Mouse (Mus musculus): ENCODE measurements around the gene Gm5039. TPM values are rescaled to one million over a fixed set of nuclear protein-coding genes. Genes with fewer than 3 reads are reported as not detected.
"Not testable (repeated sequence)": the region's sequence is repeated elsewhere in the genome, so short reads cannot be mapped to it uniquely, and the experiment has no call there.

The Gm5039 gene
- not detected in 2 replicates for polyA plus RNA-seq (2015; fragmentation: Nextera tagmentation; extraction: Ambion mirVana)

- H3K4me1 ChIP-seq (ENCODE audit: control insufficient read depth, insufficient read depth, low read length); H3K4me2 ChIP-seq (ENCODE audit: low read depth, low read length); H3K4me3 ChIP-seq (ENCODE audit: low read length); H3K9me3 ChIP-seq (replicated peaks; ENCODE audit: control insufficient read depth, low read length); ATAC-seq (replicated peaks; ENCODE audit: extremely low read depth, insufficient read depth, low FRiP score); H3K27ac ChIP-seq (ENCODE audit: low read length); H3K27me3 ChIP-seq (ENCODE audit: control insufficient read depth, insufficient read depth, low read length); H3K36me3 ChIP-seq (ENCODE audit: control insufficient read depth, insufficient read depth); H3K9ac ChIP-seq (ENCODE audit: low read length): not testable (repeated sequence)
- 73% methylated on average over 2 of the region's 2 CpGs for WGBS
Measured at GRCm38 (mm10) chr12:88323926-88324325, at the start of gene Gm5039. TSS of gene Gm5039 (minus strand) at chr12:88324026.

DNA sequence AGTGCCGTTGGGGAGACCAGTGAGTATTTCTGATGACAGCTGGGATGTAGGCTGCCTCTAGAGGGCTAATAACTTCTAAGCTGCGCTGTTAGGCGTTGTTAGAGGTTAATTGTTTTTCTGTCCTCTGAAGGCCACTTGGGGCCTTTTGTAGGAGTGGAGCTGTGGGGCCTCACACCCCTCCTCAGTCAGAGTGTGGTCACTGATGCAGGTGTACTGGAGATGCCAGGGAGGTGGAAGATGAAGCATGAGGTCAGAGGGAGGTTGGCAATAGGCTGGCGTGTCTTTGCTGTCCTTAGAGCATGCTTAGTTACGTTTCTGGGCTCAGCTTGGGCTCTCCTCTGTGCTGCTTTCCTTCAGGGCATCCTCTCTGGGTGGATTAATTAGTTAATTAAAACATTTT lies 48.2 kb upstream of the Gm5039 start:
- Histone ChIP-seq H3K4me1 (ENCODE audit: control insufficient read depth, insufficient read depth, low read length) (no peaks in the 10 kb centered on the region), H3K36me3 (ENCODE audit: control insufficient read depth, insufficient read depth) (no peaks in the 10 kb centered on the region), H3K9me3 (replicated peaks; ENCODE audit: control insufficient read depth, low read length) (no peaks in the 10 kb centered on the region), H3K9ac (ENCODE audit: low read length) (no peak overlapping the region), H3K27me3 (ENCODE audit: control insufficient read depth, insufficient read depth, low read length) (no peaks in the 10 kb centered on the region), H3K27ac (ENCODE audit: low read length) (no peak overlapping the region), H3K4me3 (ENCODE audit: low read length) (no peak overlapping the region), H3K4me2 (ENCODE audit: low read depth, low read length) (no peak overlapping the region)
- ATAC-seq (replicated peaks; ENCODE audit: extremely low read depth, insufficient read depth, low FRiP score), result no peak
- 77% methylated on average over 5 of the region's 5 CpGs for WGBS

- not testable (repeated sequence) for H3K36me3 ChIP-seq (ENCODE audit: control insufficient read depth, insufficient read depth); H3K9me3 ChIP-seq (replicated peaks; ENCODE audit: control insufficient read depth, low read length); H3K4me2 ChIP-seq (ENCODE audit: low read depth, low read length); ATAC-seq (replicated peaks; ENCODE audit: extremely low read depth, insufficient read depth, low FRiP score); H3K27ac ChIP-seq (ENCODE audit: low read length); H3K9ac ChIP-seq (ENCODE audit: low read length); H3K27me3 ChIP-seq (ENCODE audit: control insufficient read depth, insufficient read depth, low read length); H3K4me3 ChIP-seq (ENCODE audit: low read length); H3K4me1 ChIP-seq (ENCODE audit: control insufficient read depth, insufficient read depth, low read length)
- 8% methylated on average over 1 of the region's 1 CpGs for WGBS
Measured at GRCm38 (mm10) chr12:88370321-88370720, 46.5 kb upstream of the Gm5039 start.

DNA sequence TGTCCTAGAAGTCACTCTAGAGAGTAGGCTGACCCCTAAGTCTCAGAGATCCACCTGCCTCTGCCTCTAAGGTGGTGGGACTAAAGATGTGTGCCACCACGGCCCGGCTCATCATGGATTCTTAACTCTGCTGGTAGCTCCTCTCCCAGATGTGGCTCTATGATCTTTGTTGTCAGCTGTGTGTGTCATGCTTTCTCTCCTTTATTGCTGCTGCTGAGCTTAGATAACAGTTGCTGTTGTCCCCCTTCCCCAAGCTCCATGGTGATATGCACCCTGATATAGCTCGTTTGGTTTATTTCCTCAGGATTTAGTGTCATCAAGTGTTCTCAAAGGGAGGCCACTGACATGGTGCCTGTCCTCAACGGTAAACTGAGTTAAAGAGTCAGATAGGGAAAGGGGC lies 45.9 kb upstream of the Gm5039 start:
- not testable (repeated sequence) for ATAC-seq (replicated peaks; ENCODE audit: extremely low read depth, insufficient read depth, low FRiP score); H3K27ac ChIP-seq (ENCODE audit: low read length); H3K27me3 ChIP-seq (ENCODE audit: control insufficient read depth, insufficient read depth, low read length); H3K4me3 ChIP-seq (ENCODE audit: low read length); H3K36me3 ChIP-seq (ENCODE audit: control insufficient read depth, insufficient read depth); H3K4me1 ChIP-seq (ENCODE audit: control insufficient read depth, insufficient read depth, low read length); H3K9me3 ChIP-seq (replicated peaks; ENCODE audit: control insufficient read depth, low read length); H3K4me2 ChIP-seq (ENCODE audit: low read depth, low read length); H3K9ac ChIP-seq (ENCODE audit: low read length)
- 75% methylated on average over 4 of the region's 4 CpGs for WGBS

DNA sequence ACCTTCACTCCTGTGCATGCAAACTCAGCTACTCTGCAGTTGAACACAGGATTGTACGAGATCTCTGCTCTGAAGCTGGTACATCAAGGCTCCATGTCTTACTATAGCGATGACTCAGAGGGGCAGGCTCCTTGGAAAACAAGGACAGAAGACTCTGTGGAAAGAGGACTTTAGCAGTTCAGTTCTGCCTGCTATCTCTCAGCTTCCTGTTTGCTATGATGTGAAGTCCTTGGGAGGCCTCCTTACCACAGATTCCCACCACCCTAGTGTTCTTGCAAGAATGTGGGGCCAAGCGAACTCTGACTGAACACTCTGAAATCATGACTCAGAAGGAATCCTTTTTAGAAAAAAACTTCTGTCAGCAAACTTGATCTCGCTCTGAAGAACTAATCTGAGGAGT lies 44.8 kb upstream of the Gm5039 start:
- WGBS, result 68% methylated on average over 4 of the region's 4 CpGs
- no peaks in the 10 kb centered on the region for H3K4me1 ChIP-seq (ENCODE audit: control insufficient read depth, insufficient read depth, low read length)
- no peak overlapping the region for H3K27ac ChIP-seq (ENCODE audit: low read length)
- H3K36me3 ChIP-seq (ENCODE audit: control insufficient read depth, insufficient read depth), result no peaks in the 10 kb centered on the region
- H3K4me3 ChIP-seq (ENCODE audit: low read length), result no peak overlapping the region
- H3K27me3 ChIP-seq (ENCODE audit: control insufficient read depth, insufficient read depth, low read length), result no peaks in the 10 kb centered on the region
- no peak overlapping the region for H3K9ac ChIP-seq (ENCODE audit: low read length)
- no peak overlapping the region for H3K4me2 ChIP-seq (ENCODE audit: low read depth, low read length)
- ATAC-seq (replicated peaks; ENCODE audit: extremely low read depth, insufficient read depth, low FRiP score), result no peak; the same call in 1 of the 2 replicates
- H3K9me3 ChIP-seq (replicated peaks; ENCODE audit: control insufficient read depth, low read length), result no peaks in the 10 kb centered on the region

GRCm38 (mm10) chr12:88367673-88368072 lies 43.8 kb upstream of the Gm5039 start:
- Histone ChIP-seq H3K4me2 (ENCODE audit: low read depth, low read length) (no peak overlapping the region), H3K9ac (ENCODE audit: low read length) (no peak overlapping the region), H3K4me1 (ENCODE audit: control insufficient read depth, insufficient read depth, low read length) (no peaks in the 10 kb centered on the region), H3K9me3 (replicated peaks; ENCODE audit: control insufficient read depth, low read length) (no peaks in the 10 kb centered on the region), H3K27ac (ENCODE audit: low read length) (no peak overlapping the region), H3K4me3 (ENCODE audit: low read length) (no peak overlapping the region), H3K36me3 (ENCODE audit: control insufficient read depth, insufficient read depth) (no peaks in the 10 kb centered on the region), H3K27me3 (ENCODE audit: control insufficient read depth, insufficient read depth, low read length) (no peaks in the 10 kb centered on the region)
- ATAC-seq (replicated peaks; ENCODE audit: extremely low read depth, insufficient read depth, low FRiP score), result no peak
- 73% methylated on average over 4 of the region's 4 CpGs for WGBS

GRCm38 (mm10) chr12:88361120-88361445 lies 37.3 kb upstream of the Gm5039 start:
- H3K4me3 ChIP-seq (ENCODE audit: low read length), result peak overlapping the region; percentile 90
- H3K4me1 ChIP-seq (ENCODE audit: control insufficient read depth, insufficient read depth, low read length), result peaks cover 4% of the 10 kb centered on the region; the same call in 1 of the 2 replicates
- 41% methylated on average over 9 of the region's 9 CpGs for WGBS
- H3K36me3 ChIP-seq (ENCODE audit: control insufficient read depth, insufficient read depth), result no peaks in the 10 kb centered on the region
- no peak for ATAC-seq (replicated peaks; ENCODE audit: extremely low read depth, insufficient read depth, low FRiP score)
- H3K9me3 ChIP-seq (replicated peaks; ENCODE audit: control insufficient read depth, low read length), result no peaks in the 10 kb centered on the region
- H3K27ac ChIP-seq (ENCODE audit: low read length), result peak overlapping the region; percentile 78
- H3K27me3 ChIP-seq (ENCODE audit: control insufficient read depth, insufficient read depth, low read length), result no peaks in the 10 kb centered on the region
- peak overlapping the region; percentile 87 for H3K4me2 ChIP-seq (ENCODE audit: low read depth, low read length)
- peak overlapping the region; percentile 91 for H3K9ac ChIP-seq (ENCODE audit: low read length)

- H3K27ac ChIP-seq (ENCODE audit: low read length), result peak within 1 kb of the TSS; percentile 78
Measured at GRCm38 (mm10) chr12:88360441-88361119, 36.8 kb upstream of the Gm5039 start, which contains the start of gene Adck1. TSS of gene Adck1 (plus strand) at chr12:88360554.

DNA sequence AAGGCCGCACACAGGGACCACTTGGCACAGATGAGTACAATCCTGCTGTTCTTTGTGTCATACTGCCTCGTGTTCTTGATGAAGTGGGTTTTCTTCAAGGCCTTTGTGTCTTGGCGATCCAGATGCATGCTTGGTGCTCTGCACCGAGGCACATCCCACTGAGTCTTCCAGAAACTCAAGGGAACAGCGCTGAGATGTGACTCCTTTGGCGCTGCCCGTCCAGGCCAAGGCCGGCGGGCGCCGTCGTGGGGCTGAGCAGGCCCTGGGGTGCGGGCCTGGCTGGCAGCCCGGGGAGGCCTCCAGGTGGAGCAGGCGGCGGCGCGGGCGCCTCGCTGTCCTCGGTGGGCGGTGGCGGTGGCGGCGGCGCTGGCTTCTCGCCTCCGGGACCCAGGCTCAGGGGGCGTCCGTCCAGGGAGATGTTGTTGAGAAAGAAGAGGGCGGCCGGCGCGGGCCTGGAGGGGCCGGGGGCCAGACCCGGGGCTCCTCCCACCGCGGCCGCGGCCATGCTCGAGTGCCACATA lies 30.4 kb upstream of the Gm5039 start:
- Histone ChIP-seq H3K9me3 (replicated peaks; ENCODE audit: control insufficient read depth, low read length) (no peaks in the 10 kb centered on the region), H3K9ac (ENCODE audit: low read length) (peak overlapping the region; percentile 66), H3K27me3 (ENCODE audit: control insufficient read depth, insufficient read depth, low read length) (no peaks in the 10 kb centered on the region), H3K4me1 (ENCODE audit: control insufficient read depth, insufficient read depth, low read length) (0 out of 2 replicates have a peak, but pooled peaks cover 2% of the 10 kb centered on the region), H3K4me2 (ENCODE audit: low read depth, low read length) (peak overlapping the region; percentile 77), H3K4me3 (ENCODE audit: low read length) (peak overlapping the region; percentile 52), H3K27ac (ENCODE audit: low read length) (no peak overlapping the region), H3K36me3 (ENCODE audit: control insufficient read depth, insufficient read depth) (no peaks in the 10 kb centered on the region)
- 0 out of 2 replicates have a peak, but pooled peaks have one; percentile 52 for ATAC-seq (replicated peaks; ENCODE audit: extremely low read depth, insufficient read depth, low FRiP score)
- 12% methylated on average over 41 of the region's 41 CpGs for WGBS

More at GRCm38 (mm10) chr12:88360441-88361119, 36.8 kb upstream of the Gm5039 start, which contains the start of gene Adck1:
- Histone ChIP-seq H3K9ac (ENCODE audit: low read length) (peak within 1 kb of the TSS; percentile 91), H3K4me3 (ENCODE audit: low read length) (peak within 1 kb of the TSS; percentile 90), H3K27me3 (ENCODE audit: control insufficient read depth, insufficient read depth, low read length) (no peaks in the 10 kb centered on the region), H3K9me3 (replicated peaks; ENCODE audit: control insufficient read depth, low read length) (no peaks in the 10 kb centered on the region), H3K4me1 (ENCODE audit: control insufficient read depth, insufficient read depth, low read length) (peaks cover 4% of the 10 kb centered on the region; the same call in 1 of the 2 replicates), H3K4me2 (ENCODE audit: low read depth, low read length) (peak within 1 kb of the TSS; percentile 87), H3K36me3 (ENCODE audit: control insufficient read depth, insufficient read depth) (no peaks in the 10 kb centered on the region)
- peak; percentile 96 for ATAC-seq (replicated peaks; ENCODE audit: extremely low read depth, insufficient read depth, low FRiP score)
- under 1% methylated on average over 38 of the region's 38 CpGs for WGBS

Measured in heart, embryonic 16.5 days (tissue).